Mouse (Mus musculus) retina, adult 2 months (tissue): Measurements from ENCODE around the gene Castor2.

ENCODE experiments used
- DNase-seq: peaks from one replicate; pipeline ENCODE4 v3.0.0-alpha.2; 2012; ENCODE audit warnings: low read depth, low spot score

Gene Castor2

DNA sequence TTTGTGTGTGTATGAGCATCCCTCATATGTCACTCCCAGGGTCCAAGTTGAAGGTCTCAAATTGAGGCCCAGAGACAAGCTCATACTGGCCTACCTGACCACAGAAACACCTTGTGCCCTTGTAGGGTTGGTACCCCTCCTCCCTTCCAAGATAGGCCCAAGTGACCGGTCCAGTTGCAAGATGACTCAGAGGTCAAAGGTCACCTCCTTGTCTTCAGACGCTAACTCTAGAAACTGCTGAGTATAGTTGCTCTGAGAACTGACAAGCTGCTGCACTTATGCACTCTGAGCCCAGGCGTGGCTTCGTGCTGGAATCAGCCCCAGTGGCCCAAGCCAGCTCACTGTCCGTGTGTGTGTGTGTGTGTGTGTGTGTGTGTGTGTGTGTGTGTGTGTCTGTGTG is 2.4 kb downstream of the Castor2 start:
- no peak for DNase-seq

DNA sequence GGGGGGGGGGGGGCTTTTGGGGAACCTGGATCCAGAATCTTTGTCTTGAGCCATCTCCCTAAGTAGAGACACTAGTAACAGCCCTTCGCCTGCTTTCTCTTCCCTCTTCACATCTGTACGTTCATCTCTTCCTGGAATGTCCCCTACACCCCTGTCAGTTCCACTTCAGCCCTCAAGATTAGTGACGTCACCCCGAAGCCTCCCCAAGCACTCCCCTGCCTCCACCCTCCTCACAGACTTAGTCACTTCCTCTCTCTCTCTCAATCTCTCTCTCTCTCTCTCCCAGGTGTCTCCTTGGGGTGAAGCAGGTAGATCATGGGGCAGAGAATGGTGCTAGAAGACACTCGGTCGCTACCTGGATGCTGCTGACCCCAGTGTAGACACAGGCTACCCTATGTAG is 3.2 kb downstream of the Castor2 start:
- no peak for DNase-seq

DNA sequence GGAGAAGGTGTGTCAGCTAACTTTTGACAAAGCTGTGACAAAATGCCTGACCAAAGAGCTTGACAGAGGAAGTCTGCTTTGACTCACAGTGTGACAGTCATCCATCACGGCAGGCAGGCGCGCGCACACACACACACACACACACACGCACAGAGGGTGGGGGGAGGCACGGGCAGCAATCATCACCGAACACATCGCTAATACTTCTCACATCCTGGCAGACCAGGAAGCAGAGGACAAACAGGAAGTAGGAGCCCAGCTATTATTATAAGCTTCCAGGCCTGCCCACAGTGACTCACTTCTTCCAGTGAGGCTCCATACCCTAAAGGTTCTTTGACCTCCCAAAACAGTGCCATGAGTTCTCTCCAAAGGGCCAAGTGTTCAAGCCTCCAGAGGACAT is 6.3 kb downstream of the Castor2 start:
- no peak for DNase-seq

DNA sequence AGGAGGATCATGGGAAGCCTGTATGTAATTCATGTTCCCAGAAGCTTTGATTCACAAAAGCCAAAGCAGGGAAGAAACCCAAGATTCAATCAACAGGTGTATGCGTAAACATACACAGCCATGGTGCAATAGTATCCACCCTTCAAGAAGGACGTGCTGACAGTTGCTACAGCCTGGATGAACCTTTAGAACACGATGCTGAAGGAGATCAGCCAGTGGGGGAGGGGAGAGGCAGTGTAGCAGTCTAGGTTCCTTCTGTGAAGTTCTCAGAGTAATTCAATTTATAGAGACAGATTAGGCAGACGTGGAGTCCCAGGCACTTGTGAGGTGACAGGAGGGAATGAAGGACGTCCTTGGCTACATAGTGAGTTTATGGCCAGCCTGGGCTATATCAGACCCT is 15.5 kb downstream of the Castor2 start:
- no peak for DNase-seq

DNA sequence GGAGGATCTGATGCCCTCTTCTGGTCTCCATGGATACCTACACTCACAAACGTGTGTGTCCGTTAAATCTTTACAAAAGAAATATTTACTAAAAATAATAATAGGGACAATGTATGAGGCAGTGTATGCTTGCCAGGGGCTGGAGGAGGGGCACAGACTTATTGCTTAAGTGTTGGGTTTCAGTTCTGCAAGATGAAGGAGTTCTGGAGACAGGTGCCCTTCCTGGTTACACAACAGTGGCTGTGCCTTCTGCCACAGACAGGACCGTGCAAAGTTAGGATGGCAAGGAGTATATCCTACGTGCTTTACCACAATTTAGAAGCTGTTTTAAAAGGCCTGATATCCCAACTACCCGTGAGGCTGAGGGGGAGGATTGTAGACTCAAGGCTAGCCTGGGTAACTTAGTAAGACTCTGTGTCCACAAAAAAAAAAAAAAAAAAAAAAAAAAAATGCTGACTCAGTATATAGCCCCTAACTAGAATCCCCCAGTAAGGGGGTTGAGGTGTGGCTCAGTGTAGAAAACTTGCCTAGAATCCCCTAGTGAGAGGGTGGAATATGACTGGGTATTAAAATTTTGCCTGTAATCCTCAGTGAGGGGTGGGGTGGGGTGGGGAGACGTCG is 16.2 kb downstream of the Castor2 start:
- no peak for DNase-seq

DNA sequence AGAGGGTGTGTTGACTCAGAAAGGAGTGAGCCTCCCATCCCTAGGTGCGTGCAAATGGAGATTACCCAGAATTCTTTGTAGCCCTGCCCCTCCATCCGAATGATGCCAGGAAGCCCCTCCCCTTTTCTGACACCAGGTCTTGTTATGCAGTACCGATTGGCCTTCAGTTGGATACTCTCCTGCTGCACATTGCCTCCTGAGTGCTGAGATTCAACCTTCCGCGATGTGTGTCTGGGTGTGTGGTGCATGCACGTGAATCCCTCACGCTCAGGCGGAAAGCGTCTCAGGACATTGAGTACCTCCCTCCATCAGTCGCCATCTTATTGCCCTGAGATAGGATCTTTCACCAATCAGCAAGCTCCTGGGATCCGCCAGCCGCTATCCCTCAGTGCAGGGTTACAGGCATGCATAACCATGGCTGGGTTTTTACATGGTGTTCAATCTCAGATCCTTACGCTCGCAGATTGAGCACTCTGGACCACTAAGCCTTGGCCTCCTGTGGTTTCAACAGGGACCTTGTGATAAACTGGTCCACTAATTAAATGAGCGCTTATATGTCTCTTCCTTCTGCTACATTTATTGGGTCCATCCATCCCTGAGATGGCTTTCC is 19.4 kb downstream of the Castor2 start:
- no peak for DNase-seq

DNA sequence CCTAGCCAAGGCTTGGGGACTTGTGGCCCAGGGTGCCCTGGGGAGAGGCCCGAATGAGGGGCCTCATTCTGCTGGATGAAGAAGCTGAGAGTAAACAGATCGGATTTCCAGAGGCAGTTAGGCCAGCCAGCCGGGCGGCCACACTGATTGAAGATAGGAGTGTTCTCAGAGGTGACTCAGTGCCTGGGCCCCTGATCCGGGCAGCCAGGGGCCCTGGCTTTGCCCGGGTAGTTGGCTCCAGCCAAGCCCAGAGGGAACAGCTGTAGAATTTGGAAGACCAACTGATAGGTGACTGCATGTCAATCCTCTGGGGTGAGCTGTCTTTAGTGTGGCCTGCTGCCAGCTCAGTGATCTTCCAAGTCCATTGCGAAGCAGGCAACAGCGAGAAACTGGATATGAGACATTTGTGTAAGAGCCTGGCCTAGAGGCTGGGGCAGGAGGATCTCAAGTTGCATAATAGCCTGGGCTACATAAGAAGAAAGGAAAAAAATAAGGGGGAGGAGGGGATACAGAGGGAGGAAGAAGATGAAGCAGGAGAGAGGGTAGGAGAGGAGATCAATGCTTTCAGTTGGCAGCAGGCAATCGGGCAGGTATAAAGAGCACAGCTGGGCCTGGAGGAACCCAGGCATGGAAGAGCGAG is 20.1 kb downstream of the Castor2 start:
- no peak for DNase-seq

DNA sequence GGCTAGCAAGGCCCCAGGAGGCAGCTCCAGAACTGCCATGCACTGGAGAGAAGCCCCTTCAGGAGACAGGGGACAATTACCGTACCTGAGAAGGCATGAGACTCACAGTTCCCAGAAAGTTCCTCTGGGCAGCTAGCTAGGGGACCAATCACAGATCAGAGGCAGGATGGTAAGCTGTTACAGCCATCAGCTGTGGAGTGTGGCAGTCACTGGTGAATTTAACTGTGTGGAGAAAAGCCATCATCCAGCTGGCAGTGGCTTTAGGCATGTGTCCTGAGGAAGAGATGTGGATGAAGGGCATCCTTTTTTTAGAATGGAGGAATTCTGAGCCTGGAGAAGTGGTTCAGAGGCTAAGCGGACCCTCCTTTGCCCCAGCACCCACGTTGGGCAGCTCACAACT is 20.6 kb downstream of the Castor2 start:
- DNase-seq, result no peak

DNA sequence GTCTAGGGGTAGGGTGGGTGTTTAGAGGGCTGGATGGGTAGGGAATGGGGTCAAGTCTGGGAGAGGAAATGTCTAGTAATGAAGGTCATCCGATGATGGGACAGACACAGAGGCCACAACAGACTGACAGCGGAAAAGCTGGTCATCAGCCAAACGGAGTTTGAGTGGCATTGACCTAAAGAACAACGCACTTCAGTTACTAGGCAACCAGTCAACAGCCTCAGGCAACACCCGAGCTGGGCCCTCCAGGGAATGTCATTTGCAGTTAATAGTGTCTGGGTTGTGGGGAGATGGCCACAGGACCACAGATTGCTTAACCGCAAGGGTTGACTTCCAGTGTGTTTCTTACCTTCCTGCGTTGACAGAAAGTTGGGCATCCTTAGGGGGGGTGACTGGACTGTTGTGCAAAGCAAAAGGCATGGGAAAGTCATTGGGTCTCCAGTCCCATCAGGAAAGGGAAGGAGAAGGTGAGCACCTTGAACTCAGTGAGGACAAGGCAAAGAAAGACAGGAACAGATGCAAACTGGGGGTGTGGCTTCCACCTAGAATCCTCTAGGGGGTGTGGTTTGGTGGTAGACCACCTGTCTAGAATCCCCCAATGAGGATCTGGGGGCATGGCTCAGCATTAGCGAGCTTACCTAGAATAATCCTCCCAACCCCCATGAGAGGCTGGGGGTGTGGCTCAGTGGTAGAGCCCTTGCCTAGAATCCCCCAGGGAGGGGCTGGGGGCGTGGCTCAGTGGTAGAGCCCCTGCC is 21.8 kb downstream of the Castor2 start:
- no peak for DNase-seq

DNA sequence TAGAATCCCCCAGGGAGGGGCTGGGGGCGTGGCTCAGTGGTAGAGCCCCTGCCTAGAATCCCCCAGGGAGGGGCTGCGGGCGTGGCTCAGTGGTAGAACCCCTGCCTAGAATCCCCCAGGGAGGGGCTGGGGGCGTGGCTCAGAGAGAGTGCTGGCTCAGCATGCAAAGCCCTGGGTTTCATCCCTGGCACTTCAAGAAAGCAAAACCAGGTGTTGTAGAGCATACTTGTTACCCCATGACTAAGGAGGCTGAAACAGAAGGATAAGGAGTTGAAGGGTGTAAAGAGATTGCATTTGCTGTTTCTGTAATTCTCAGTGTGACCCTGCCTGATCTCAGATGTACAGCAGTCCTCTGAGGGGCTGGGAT is 22.4 kb downstream of the Castor2 start:
- no peak for DNase-seq

DNA sequence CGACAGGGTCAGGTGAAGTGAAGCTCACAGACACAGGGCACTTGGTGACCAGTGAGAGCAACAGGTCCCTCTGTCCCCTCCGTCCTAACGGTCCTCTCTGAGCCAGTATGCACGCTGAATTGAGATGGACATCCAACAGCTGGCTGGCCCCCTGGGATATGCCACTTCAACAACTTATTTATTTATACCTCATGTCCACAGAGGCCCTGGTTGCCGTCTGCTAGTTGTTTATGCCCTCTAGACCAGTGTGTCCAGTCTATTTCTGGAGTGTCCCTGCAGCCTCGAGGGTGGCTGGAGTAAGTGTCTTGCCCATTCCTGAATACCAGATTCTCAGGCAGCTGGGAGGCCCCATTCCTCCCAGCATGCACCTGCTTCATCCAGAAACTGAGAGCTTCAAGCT is 24.3 kb downstream of the Castor2 start:
- no peak for DNase-seq

DNA sequence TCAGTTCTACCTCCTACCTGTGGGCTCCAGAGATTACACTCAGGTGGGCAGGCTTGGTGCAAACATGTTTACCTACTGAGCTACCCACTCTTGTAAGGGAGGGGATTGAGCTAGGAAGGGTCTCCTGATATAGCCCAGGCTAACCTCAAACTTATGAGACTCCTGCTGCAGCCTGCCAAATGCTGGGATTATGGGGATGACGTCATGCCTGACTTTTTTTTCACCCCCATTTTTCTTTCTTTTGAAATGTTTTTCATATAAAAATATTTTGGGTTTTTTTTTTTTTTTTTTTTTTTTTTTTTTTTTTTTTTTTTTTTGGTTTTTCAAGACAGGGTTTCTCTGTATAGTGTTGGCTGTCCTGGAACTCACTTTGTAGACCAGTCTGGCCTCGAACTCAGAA is 26.7 kb downstream of the Castor2 start:
- no peak for DNase-seq

DNA sequence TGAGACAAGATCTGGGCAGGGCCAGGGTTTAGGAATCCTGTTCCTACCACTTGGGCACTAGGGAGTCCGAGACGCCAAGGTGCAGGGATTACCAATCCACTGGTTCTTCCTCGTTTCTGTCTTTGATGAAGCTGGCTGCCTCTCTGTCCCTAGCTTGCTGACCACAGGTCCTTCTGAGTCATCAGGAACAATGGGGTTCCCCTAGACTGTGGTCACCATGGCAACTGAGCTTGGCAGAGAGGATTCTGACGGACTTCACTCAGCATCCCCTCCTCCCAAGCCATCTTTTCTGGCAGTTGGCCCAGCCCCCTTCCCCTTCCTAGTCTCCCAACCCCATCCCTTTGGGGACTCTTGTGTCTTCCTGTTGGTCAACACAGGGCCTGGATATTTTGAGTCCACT is 32.1 kb downstream of the Castor2 start:
- no peak for DNase-seq

DNA sequence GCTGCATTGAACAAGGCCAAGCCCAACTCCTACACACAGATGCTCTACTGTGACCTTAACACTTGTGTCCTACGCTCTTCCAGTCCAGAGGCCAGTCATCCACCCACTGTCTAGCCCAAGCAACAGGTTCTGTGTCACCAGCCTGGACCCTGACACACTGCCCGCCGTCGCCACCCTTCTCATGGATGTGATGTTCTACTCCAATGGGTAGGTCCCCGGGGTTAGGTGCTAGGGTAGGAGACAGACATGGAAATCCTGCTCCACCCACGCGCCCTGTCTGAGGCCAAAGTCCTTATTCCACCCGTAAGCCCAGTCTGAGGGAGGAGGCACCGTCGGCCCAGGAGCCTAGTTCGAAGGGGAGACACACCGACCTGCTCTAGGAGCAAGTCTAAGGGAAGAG is 36.5 kb downstream of the Castor2 start:
- DNase-seq, result no peak

DNA sequence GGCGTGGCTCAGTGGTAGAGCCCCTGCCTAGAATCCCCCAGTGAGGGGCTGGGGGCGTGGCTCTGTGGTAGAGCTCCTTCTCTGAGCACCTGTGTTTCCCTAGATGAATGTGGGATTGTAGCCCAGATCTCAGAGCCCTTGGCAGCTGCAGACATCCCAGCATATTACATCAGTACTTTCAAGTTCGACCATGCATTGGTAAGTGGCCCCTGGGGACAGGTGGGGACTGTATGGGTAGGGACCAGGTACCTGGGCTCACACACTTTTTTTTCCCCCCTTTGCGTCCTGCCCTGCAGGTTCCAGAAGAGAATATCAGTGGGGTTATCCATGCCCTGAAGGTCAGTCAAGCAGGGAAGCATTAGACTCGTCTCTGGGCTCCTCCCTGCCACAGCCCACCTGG is 38.4 kb downstream of the Castor2 start:
- no peak for DNase-seq

DNA sequence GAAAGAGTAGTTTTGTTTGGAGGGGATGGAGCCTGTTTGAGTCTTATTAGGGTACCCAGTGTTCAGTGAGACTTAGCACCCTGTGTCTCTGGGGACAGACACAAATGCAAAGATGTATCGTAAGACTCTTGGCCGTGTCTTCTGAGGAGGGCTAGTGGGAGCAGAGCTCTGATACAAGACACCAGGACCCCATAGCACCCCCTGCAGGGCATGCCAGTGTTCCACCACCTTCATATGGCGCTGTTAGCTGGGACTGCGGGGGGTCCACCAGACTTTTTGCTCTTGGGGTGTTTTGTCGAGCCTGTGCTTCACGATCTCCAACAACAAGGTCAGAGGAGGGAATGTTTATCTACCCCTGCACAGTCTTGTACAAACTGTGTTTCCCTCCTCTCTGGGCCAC is 39.9 kb downstream of the Castor2 start:
- DNase-seq, result no peak

DNA sequence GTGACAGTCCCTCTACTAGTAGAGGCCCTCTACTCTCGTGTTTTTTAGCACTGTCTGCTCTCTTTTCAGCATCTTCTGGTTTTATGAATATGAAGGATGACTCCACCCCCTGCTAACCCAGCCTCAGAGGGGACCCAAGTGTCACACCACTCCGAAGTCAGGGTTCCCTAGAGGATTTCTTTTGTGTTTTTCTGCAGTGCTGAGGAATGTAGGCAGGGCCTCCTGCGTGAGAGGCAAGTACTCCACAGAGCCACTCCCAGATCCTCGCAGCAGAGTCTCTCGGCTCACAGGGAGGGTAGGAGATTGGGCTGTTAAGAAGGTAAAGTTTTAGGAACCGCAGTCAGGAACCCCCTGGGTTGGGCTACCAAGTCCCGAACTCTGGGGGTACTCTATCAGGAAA is 41.7 kb downstream of the Castor2 start:
- DNase-seq, result no peak

DNA sequence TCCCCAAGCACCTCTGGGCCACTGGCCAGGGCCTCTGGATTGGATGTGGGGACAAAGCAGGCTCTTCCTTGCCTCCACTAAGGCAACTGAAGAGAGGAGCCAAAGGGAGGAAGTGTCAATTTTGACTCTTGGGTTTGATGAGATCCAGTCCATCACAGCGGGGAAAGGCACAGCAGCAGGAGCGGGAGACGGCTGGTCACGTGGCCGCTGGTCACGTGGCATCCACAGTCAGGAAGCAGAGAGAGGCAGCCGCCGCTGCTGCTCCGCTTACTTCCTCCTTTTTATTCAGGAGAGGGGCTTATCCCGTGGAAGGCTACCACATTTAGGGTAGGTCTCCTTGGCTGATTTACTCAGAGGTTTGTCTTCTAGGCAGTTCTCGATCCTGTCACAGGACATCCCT is 42.9 kb downstream of the Castor2 start:
- DNase-seq, result no peak

DNA sequence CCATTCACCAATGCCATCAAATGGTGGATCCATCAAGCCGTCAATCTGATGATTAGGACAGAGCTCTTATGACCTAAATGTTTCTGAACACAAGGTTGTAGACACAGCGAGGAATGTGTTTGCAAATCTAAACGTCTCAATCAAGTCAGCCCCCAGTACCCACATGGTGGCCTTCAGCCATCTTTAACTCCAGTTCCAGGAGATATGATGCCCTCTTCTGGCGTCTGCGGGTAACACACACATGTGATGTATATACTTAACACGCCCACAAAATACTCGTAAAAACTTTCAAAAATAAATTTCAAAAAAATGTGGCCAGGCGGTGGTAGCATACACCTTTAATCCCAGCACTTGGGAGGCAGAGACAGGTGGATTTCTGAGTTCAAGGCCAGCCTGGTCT is 45.5 kb downstream of the Castor2 start:
- no peak for DNase-seq

DNA sequence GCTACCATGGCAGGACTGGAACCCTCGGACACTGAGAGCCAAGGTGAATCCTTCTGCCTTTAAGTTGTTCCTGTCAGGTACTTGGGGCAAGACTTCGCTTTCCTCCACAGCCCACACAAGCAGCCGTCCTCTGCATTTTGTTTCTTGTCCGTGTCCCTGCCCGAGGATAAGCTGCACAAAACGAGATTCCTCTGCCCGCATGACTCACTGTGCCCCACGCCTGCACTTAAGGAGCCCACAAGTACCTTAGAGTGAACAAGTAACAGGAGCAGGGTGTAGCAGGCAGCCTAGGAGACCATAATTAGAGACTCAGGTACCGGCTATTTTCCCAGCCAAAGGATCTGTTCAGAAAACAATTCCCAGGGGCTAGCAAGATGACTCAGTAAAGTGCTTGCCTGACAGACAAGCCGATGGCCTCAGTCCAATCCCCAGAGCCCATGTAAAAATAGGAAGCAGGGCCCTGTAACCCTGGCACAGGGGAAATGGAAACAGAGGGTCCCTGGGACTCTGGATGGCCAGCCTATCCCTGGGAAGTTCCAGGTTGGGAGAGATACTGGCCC is 47.8 kb downstream of the Castor2 start:
- no peak for DNase-seq

DNA sequence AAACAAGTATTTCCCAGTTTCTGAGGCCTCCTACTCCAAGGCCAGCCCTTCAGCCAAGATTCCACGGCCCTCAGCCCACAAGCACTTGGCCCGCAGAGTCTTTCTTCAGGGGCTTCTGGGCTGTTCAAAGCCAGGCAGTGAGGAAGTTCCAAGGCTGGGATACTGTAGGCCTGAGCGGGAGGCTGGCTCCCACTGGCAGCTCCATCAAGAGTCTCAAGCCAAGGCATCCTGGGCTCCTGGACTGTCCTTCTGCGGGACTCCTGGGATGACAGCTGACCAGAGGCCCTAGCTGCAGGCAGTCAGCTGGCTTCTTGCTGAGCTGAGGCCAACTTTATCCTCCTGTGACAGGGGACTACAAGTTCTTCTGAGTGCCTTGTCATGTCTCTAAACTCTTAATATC is 48.6 kb downstream of the Castor2 start:
- no peak for DNase-seq

DNA sequence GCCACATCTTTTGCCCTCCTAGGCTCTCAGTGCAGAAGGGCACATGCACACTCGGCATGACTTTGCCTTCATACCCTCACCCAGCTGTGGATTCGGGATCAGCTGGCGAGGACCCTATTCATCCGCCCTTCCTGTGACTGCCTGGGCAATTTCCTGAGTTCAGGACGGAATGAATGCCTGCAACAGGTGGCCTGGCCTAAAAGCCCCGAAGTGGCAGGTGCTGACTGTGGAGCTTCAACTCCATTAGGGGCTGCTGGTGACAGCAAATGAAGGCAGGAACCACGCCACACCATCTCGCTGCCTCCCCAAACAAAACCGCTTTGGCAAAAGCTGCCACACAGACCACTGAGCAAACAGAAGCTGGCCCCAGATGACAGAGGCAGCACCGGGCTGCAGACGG is 52.4 kb downstream of the Castor2 start:
- DNase-seq, result no peak
